Mouse (Mus musculus) neural tube, embryonic 14.5 days (tissue): ENCODE data around the gene Tmtc4. TPM values are rescaled to one million over a fixed set of nuclear protein-coding genes. Genes with fewer than 3 reads are reported as not detected.

Source experiments
- ATAC-seq: fragments of 200-750 bp; cut with Nextera tagmentation; 2 replicates; pipeline ENCODE4 v1.8.0; 2017; ENCODE audit warnings: low read depth, mild to moderate bottlenecking, moderate TSS enrichment, moderate library complexity
- H3K27ac ChIP-seq: fragments of 300-500 bp; sonication (generic); 2 replicates; pipeline ENCODE4 v1.5.1; 2014; ENCODE audit warnings: low read depth, mild to moderate bottlenecking, control low read depth, low read length, moderate library complexity, mixed read lengths
- H3K27me3 ChIP-seq: fragments of 300-500 bp; sonication (generic); 2 replicates; pipeline ENCODE4 v1.6.1; 2014; ENCODE audit warnings: low read length; ENCODE audit not compliant: control insufficient read depth, insufficient read depth
- H3K36me3 ChIP-seq: fragments of 300-500 bp; sonication (generic); 2 replicates; pipeline ENCODE4 v1.6.1; 2014; ENCODE audit warnings: low read length, mixed read lengths; ENCODE audit not compliant: control insufficient read depth, insufficient read depth
- H3K4me1 ChIP-seq: fragments of 300-500 bp; sonication (generic); 2 replicates; pipeline ENCODE4 v1.6.1; 2014; ENCODE audit warnings: low read length; ENCODE audit not compliant: control insufficient read depth, insufficient read depth
- H3K4me2 ChIP-seq: fragments of 300-500 bp; sonication (generic); 2 replicates; pipeline ENCODE4 v1.6.1; 2014; ENCODE audit warnings: mild to moderate bottlenecking, low read depth, low read length, control low read depth
- H3K4me3 ChIP-seq: fragments of 300-500 bp; sonication (generic); 2 replicates; pipeline ENCODE4 v1.5.1; 2014; ENCODE audit warnings: low read depth, low read length, control low read depth, mixed read lengths
- H3K9ac ChIP-seq: fragments of 300-500 bp; sonication (generic); replicated peaks from 2 replicates; pipeline ENCODE4 v1.6.1; 2014; ENCODE audit warnings: low read depth, mild to moderate bottlenecking, control low read depth, low read length, mixed read lengths
- H3K9me3 ChIP-seq: fragments of 300-500 bp; sonication (generic); 2 replicates; pipeline ENCODE4 v1.6.1; 2016; ENCODE audit warnings: low read length; ENCODE audit not compliant: control insufficient read depth
- WGBS: fragments of 180-500 bp; shearing (Covaris S2); extraction: QIAGEN DNeasy Blood & Tissue Kit; methylation state at CpG from one replicate; pipeline ENCODE4 v1.1.7; 2014; 5-methylcytosine and 5-hydroxymethylcytosine counted together
- polyA plus RNA-seq: library from polyadenylated mRNA; unstranded; fragments of >200 nt; fragmentation: Nextera tagmentation; extraction: Ambion mirVana; gene quantifications from 2 replicates; pipeline ENCODE4 v1.2.1, GENCODE M21; 2014

The Tmtc4 gene
- 74.5 and 75.0 TPM in 2 replicates for polyA plus RNA-seq

- ATAC-seq: peak; percentile 99
- H3K4me3 ChIP-seq: peak within 1 kb of the TSS; percentile 84
- no peaks in the 10 kb centered on the region for H3K27me3 ChIP-seq
- H3K4me1 ChIP-seq: peaks cover 18% of the 10 kb centered on the region
- no peaks in the 10 kb centered on the region for H3K9me3 ChIP-seq
- under 1% methylated on average over 50 of the region's 54 CpGs for WGBS
- peak within 1 kb of the TSS; percentile 90 for H3K9ac ChIP-seq
- peak within 1 kb of the TSS; percentile 65 for H3K4me2 ChIP-seq
- peak within 1 kb of the TSS; percentile 94 for H3K27ac ChIP-seq
- no peaks in the 10 kb centered on the region for H3K36me3 ChIP-seq
These were observed at the start of gene Tmtc4 for GRCm38 (mm10) chr14:122983226-122984215. Tmtc4 (minus strand) TSS chr14:122984035.

GRCm38 (mm10) chr14:123032435-123032834 is 48.6 kb upstream of the Tmtc4 start:
- H3K9me3 ChIP-seq: no peaks in the 10 kb centered on the region
- no peak overlapping the region for H3K27ac ChIP-seq
- 81% methylated on average over 1 of the region's 1 CpGs for WGBS
- H3K9ac ChIP-seq: no peak overlapping the region
- no peaks in the 10 kb centered on the region for H3K36me3 ChIP-seq
- H3K27me3 ChIP-seq: no peaks in the 10 kb centered on the region
- no peaks in the 10 kb centered on the region for H3K4me1 ChIP-seq
- H3K4me3 ChIP-seq: no peak overlapping the region
- ATAC-seq: peak; percentile 34; the same call in 1 of the 2 replicates
- no peak overlapping the region for H3K4me2 ChIP-seq

- Histone ChIP-seq H3K4me2 (no peak overlapping the region), H3K36me3 (no peaks in the 10 kb centered on the region), H3K4me1 (no peaks in the 10 kb centered on the region), H3K4me3 (no peak overlapping the region), H3K9me3 (no peaks in the 10 kb centered on the region), H3K9ac (no peak overlapping the region), H3K27ac (no peak overlapping the region), H3K27me3 (no peaks in the 10 kb centered on the region)
- whole genome bisulfite sequencing: 52% methylated on average over 2 of the region's 2 CpGs
- no peak for ATAC-seq
These were observed 44.0 kb upstream of the Tmtc4 start for GRCm38 (mm10) chr14:123027876-123028275.

DNA sequence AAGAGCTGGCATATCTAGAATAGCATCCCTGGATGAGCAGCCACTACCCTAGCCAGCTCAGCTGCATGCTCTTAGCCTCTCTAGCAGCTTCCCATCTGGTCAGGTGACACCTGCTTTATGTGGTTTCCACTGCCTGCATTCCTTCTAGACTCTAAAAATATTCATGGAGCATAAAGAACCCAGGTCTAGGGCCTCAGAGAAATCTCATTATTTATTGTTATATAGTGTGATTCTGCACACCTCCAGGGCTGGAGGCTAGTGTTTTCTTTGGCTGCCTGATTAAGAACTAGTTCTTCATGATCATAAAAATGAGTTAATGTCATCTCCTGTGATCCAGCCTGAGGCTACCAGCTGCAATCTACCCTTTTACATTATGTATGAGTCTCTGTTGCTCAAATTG is 39.1 kb upstream of the Tmtc4 start:
- ATAC-seq: peak; percentile 34; the same call in 1 of the 2 replicates
- H3K27me3 ChIP-seq: no peaks in the 10 kb centered on the region
- H3K4me2 ChIP-seq: no peak overlapping the region
- H3K27ac ChIP-seq: no peak overlapping the region
- H3K4me3 ChIP-seq: no peak overlapping the region
- no peak overlapping the region for H3K9ac ChIP-seq
- H3K36me3 ChIP-seq: no peaks in the 10 kb centered on the region
- no peaks in the 10 kb centered on the region for H3K9me3 ChIP-seq
- H3K4me1 ChIP-seq: no peaks in the 10 kb centered on the region

DNA sequence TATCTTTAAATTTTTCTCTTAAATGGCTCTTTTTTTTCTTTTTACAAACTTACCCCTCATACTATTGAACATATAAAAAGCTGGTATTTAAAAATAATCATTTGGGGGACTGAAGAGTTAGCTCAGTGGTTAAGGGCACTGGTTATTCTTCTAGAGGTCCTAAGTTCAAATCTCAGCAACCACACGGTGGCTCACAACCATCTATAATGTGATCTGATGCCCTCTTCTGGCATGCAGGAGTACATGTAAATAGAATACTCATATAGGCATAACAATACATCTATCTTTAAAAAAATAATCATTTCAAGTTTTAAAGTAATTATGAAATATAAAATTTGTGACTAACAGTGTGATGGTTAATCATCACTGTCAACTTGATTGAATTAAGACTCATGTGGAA is 32.5 kb upstream of the Tmtc4 start:
- ATAC-seq: no peak
- Histone ChIP-seq H3K9ac (no peak overlapping the region), H3K9me3 (no peaks in the 10 kb centered on the region), H3K27me3 (no peaks in the 10 kb centered on the region), H3K36me3 (no peaks in the 10 kb centered on the region), H3K4me2 (no peak overlapping the region), H3K4me3 (no peak overlapping the region), H3K4me1 (no peaks in the 10 kb centered on the region), H3K27ac (no peak overlapping the region)
- WGBS: 87% methylated on average over 1 of the region's 1 CpGs

DNA sequence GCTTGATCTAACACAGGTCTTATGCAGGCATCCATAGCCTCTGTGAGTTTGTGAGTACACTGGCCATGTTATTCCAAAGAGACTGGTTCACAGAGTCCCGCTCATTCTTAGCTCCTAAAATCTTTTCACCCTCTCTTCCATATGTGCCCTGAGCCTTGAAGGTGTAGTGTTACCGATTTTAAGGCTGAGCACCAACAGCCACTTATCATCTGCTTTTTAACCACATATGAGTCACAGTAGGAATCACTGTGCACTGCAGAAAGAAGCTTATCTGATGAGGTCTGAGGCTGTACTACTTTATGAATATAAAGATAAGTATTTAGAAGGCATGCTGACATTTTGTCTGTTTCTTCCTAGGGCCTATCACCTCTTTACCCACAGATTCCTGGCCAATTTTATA is 31.9 kb upstream of the Tmtc4 start:
- 92% methylated on average over 2 of the region's 2 CpGs for WGBS
- Histone ChIP-seq H3K36me3 (no peaks in the 10 kb centered on the region), H3K9me3 (no peaks in the 10 kb centered on the region)

GRCm38 (mm10) chr14:123009108-123010018 is 25.5 kb upstream of the Tmtc4 start:
- H3K36me3 ChIP-seq: no peaks in the 10 kb centered on the region

More for the DNA sequence above, 31.9 kb upstream of the Tmtc4 start:
- Histone ChIP-seq H3K27ac (no peak overlapping the region), H3K4me3 (no peak overlapping the region), H3K27me3 (no peaks in the 10 kb centered on the region), H3K9ac (no peak overlapping the region), H3K4me2 (no peak overlapping the region), H3K4me1 (no peaks in the 10 kb centered on the region)
- ATAC-seq: no peak

GRCm38 (mm10) chr14:123008672-123009071 is 24.8 kb upstream of the Tmtc4 start:
- ATAC-seq: peak; percentile 68
- H3K27ac ChIP-seq: peak overlapping the region; percentile 71
- no peaks in the 10 kb centered on the region for H3K9me3 ChIP-seq
- no peak overlapping the region for H3K9ac ChIP-seq
- no peaks in the 10 kb centered on the region for H3K36me3 ChIP-seq
- H3K27me3 ChIP-seq: no peaks in the 10 kb centered on the region
- H3K4me3 ChIP-seq: no peak overlapping the region
- 29% methylated on average over 2 of the region's 2 CpGs for WGBS
- 0 out of 2 replicates have a peak, but pooled peaks cover 4% of the 10 kb centered on the region for H3K4me1 ChIP-seq
- peak overlapping the region; percentile 19; the same call in 1 of the 2 replicates for H3K4me2 ChIP-seq

More at GRCm38 (mm10) chr14:123009108-123010018, 25.5 kb upstream of the Tmtc4 start:
- Histone ChIP-seq H3K27me3 (no peaks in the 10 kb centered on the region), H3K9ac (no peak overlapping the region), H3K4me3 (no peak overlapping the region), H3K4me2 (peak overlapping the region; percentile 19; the same call in 1 of the 2 replicates), H3K27ac (peak overlapping the region; percentile 71), H3K9me3 (no peaks in the 10 kb centered on the region), H3K4me1 (0 out of 2 replicates have a peak, but pooled peaks cover 4% of the 10 kb centered on the region)
- WGBS: 27% methylated on average over 18 of the region's 18 CpGs
- peak; percentile 83 for ATAC-seq
